Mouse (Mus musculus): ENCODE results near the gene Manbal.

DNA sequence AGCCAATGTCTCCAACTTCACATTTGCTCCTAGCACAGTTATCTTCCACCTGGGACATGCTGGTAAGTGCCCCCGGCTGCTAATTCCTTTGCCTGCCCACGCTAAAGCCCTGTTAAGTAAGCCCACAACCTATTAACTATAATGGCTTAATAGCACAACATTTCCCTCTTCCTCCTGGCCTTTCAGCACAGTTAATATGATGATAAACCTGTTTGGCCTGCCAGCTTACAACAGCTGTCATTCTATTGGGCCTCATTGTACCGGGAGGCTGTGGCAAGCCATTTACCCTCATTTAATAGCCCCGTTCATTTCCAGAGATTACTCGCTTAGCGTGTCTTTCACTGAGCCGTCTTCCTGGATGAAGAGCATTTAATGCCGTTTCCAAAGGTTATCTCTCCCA, 47.3 kb upstream of the Manbal start:
- no peak for TF ChIP-seq CTCF (conservative IDR thresholded peaks at IDR 0.05; ENCODE audit: insufficient read depth, insufficient read length, low read depth, low read length)
- TF ChIP-seq POLR2A (IDR thresholded peaks at IDR 0.05; ENCODE audit: low read depth, low read length) = no peak

Measured in kidney, adult 2 months (tissue).